Mouse (Mus musculus) heart, adult 2 months (tissue): ENCODE measurements around the gene Klhl32. TPM values are rescaled to one million over a fixed set of nuclear protein-coding genes. Genes with fewer than 3 reads are reported as not detected.

Experiments used
- DNase-seq, 2 experiments: peaks; one replicate each; pipeline ENCODE4 v3.0.0; 2021
- H3K27ac ChIP-seq: fragments of 200-600 bp; 2 replicates; pipeline ENCODE4 v1.8.1; 2022
- H3K27me3 ChIP-seq: fragments of 200-500 bp; 2 replicates; pipeline ENCODE4 v1.6.1; 2012; ENCODE audit warnings: mild to moderate bottlenecking, low read length, inconsistent platforms, mixed read lengths; ENCODE audit not compliant: control insufficient read depth, insufficient read depth
- H3K36me3 ChIP-seq: fragments of 200-500 bp; 2 replicates; pipeline ENCODE4 v1.6.1; 2012; ENCODE audit warnings: low read length, inconsistent platforms; ENCODE audit not compliant: control insufficient read depth, insufficient read depth
- H3K4me1 ChIP-seq: fragments of 200-500 bp; 2 replicates; pipeline ENCODE4 v1.6.1; 2011; ENCODE audit warnings: low read length; ENCODE audit not compliant: control insufficient read depth, insufficient read depth
- H3K4me3 ChIP-seq: fragments of 200-600 bp; 2 replicates; pipeline ENCODE4 v1.8.1; 2022
- H3K79me2 ChIP-seq: fragments of 200-500 bp; replicated peaks from 2 replicates; pipeline ENCODE4 v1.6.1; 2012; ENCODE audit warnings: mild to moderate bottlenecking, inconsistent platforms, low read length, moderate library complexity, mixed read lengths; ENCODE audit not compliant: control insufficient read depth, insufficient read depth
- H3K9ac ChIP-seq: fragments of 200-500 bp; 2 replicates; pipeline ENCODE4 v1.6.1; 2012; ENCODE audit warnings: low read depth, mild to moderate bottlenecking, control low read depth, inconsistent platforms, low read length, mixed read lengths
- CTCF ChIP-seq: fragments of 200-600 bp; IDR thresholded peaks from 2 replicates; pipeline ENCODE4 v1.8.1; 2022; ENCODE audit warnings: antibody characterized with exemption, mild to moderate bottlenecking, moderate library complexity
- EP300 ChIP-seq: fragments of 200-500 bp; IDR thresholded peaks from 2 replicates; pipeline ENCODE4 v1.6.1; 2011; ENCODE audit warnings: low read depth, low read length, control low read depth; ENCODE audit not compliant: insufficient read depth
- POLR2A ChIP-seq: fragments of 200-500 bp; IDR thresholded peaks from 2 replicates; pipeline ENCODE4 v1.6.1; 2011; ENCODE audit warnings: mild to moderate bottlenecking, low read depth, low read length, control low read depth; ENCODE audit not compliant: insufficient read depth
- WGBS: fragments of 180-500 bp; shearing (Covaris S2); methylation state at CpG from one replicate; pipeline ENCODE4 v1.1.7; 2018; 5-methylcytosine and 5-hydroxymethylcytosine counted together
- intact Hi-C: fragments of 180-260 bp; cut with DNase I; formaldehyde crosslinking; loops from one replicate; pipeline ENCODE4 v1.15.1; 2025
- polyA plus RNA-seq: library from polyadenylated mRNA; depleted of rRNA; stranded (reverse); fragments of >200 nt; gene quantifications from 2 replicates; pipeline ENCODE4 v1.2.3, GENCODE M21; 2012
- total RNA-seq, 2 experiments: library from RNA; stranded (reverse); gene quantifications; 2 replicates each; pipeline ENCODE4 v1.2.3; 2021

The Klhl32 gene
- total and polyA plus RNA-seq, 3 experiments: 0.91 to 2.1 (median 1.5) TPM

- Histone ChIP-seq H3K27me3 (no peaks in the 10 kb centered on the region), H3K4me3 (no peak overlapping the region), H3K27ac (no peak overlapping the region), H3K9ac (no peak overlapping the region), H3K4me1 (no peaks in the 10 kb centered on the region), H3K36me3 (no peaks in the 10 kb centered on the region), H3K79me2 (no peaks in the 10 kb centered on the region)
- TF ChIP-seq POLR2A: no peak
- no peak for TF ChIP-seq EP300
- TF ChIP-seq CTCF: no peak
- 52% methylated on average over 9 of the region's 9 CpGs for WGBS
- no peak for DNase-seq
- intact Hi-C loops: no loop called here
These were observed 229.3 kb downstream of the Klhl32 start for GRCm38 (mm10) chr4:24621422-24622187.

DNA sequence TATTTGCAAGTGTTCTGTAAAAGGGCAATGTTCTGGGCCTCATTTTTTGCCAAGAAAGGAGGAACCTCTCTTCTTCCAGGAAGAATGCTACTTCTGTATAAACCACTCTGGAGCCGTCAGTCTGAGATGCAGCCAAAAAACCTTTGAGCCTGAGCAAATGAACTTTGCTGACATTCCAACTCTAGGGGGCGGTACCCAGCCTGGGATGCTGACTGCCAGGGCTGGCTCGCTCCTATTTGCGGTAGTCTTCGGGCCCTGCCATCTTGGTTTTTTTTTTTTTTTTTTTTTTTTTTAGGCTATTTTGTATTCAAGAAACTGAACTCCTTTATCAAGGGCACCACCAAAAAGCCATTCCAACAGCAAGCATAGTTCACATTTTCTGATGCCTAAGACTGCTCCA, 230.5 kb downstream of the Klhl32 start:
- no peak for DNase-seq
- Histone ChIP-seq H3K27me3 (no peaks in the 10 kb centered on the region), H3K9ac (no peak overlapping the region), H3K79me2 (no peaks in the 10 kb centered on the region), H3K27ac (no peak overlapping the region), H3K36me3 (no peaks in the 10 kb centered on the region), H3K4me1 (no peaks in the 10 kb centered on the region), H3K4me3 (no peak overlapping the region)
- intact Hi-C loops: no loop called here
- 86% methylated on average over 5 of the region's 5 CpGs for whole genome bisulfite sequencing
- TF ChIP-seq POLR2A: no peak
- TF ChIP-seq CTCF: no peak
- TF ChIP-seq EP300: no peak

DNA sequence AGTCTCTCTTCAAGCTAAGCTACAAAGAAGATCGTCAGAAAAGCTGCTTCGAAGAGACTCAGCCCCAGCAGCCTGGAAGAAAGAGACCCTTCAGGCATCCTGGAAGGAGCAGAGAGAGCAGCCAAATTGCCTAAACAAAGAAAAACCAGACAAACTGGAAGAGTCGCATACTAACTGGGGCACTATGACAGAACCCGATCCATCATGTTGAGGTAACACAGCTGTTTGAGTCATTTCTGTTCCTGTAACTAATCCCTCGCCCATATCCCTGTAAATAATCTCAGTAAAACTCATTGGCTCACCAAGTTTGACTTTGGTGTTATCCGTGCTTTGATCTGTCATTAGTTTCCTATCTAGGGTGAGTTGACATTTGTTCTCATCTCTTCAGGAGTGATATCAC, 230.9 kb downstream of the Klhl32 start:
- DNase-seq: no peak
- no peaks in the 10 kb centered on the region for H3K79me2 ChIP-seq
- H3K27ac ChIP-seq: no peak overlapping the region
- no peaks in the 10 kb centered on the region for H3K27me3 ChIP-seq
- H3K36me3 ChIP-seq: no peaks in the 10 kb centered on the region
- H3K4me3 ChIP-seq: no peak overlapping the region
- TF ChIP-seq POLR2A: no peak
- TF ChIP-seq EP300: no peak
- TF ChIP-seq CTCF: no peak
- no peak overlapping the region for H3K9ac ChIP-seq
- H3K4me1 ChIP-seq: no peaks in the 10 kb centered on the region
- WGBS: 74% methylated on average over 6 of the region's 6 CpGs
- intact Hi-C loops: no loop called here

- Histone ChIP-seq H3K36me3 (no peaks in the 10 kb centered on the region), H3K4me1 (no peaks in the 10 kb centered on the region), H3K27me3 (no peaks in the 10 kb centered on the region), H3K27ac (no peak overlapping the region), H3K79me2 (no peaks in the 10 kb centered on the region), H3K9ac (no peak overlapping the region), H3K4me3 (no peak overlapping the region)
- intact Hi-C loops: no loop called here
- no peak for TF ChIP-seq EP300
- no peak for TF ChIP-seq POLR2A
- no peak for TF ChIP-seq CTCF
- DNase-seq: no peak
- WGBS: 95% methylated on average over 2 of the region's 2 CpGs
These were observed 241.4 kb downstream of the Klhl32 start for GRCm38 (mm10) chr4:24609564-24609963.

DNA sequence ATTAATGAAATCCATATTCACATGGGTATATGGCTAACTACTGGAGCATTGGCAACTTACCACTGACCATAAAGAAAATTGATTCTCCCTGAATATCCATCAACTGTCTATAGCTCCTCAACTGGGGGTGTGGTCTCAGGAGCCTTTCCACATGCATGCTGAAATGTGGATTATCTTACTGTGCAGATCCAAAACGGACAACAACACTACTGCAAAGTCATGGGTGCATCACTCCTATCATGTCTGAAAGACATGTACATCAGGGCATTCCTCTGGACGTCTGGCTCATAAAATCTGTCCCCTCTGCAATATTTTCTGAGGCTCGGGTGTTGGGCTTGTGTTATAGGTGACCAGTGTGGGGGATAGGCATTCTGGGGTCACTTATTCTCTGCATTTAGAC, 241.8 kb downstream of the Klhl32 start:
- Histone ChIP-seq H3K79me2 (no peaks in the 10 kb centered on the region), H3K4me3 (no peak overlapping the region), H3K27me3 (no peaks in the 10 kb centered on the region), H3K27ac (no peak overlapping the region), H3K36me3 (no peaks in the 10 kb centered on the region), H3K9ac (no peak overlapping the region), H3K4me1 (no peaks in the 10 kb centered on the region)
- no peak for TF ChIP-seq EP300
- TF ChIP-seq POLR2A: no peak
- TF ChIP-seq CTCF: no peak
- intact Hi-C loops: no loop called here
- DNase-seq: no peak
- WGBS: 84% methylated on average over 3 of the region's 3 CpGs

DNA sequence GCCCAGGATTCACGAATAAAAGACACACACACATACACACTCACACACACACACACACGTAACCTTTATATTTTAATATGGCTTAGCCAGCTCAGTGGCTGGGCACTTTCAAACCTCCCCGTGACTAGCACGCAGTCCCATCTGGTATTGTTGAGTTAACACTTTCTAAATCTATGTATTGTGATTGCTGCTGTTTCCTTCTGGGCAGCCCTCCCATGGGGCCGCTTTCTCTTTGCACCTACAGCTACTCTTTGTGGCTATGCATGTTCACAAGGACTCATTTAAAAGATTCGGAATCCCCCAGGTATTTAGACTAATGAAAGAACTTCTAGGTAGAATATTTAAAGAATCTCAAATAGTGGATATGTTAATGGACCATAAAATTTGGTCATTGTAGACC, 249.2 kb downstream of the Klhl32 start:
- intact Hi-C loops: no loop called here

More for the DNA sequence above, 249.2 kb downstream of the Klhl32 start:
- no peaks in the 10 kb centered on the region for H3K27me3 ChIP-seq
- DNase-seq: no peak
- no peak overlapping the region for H3K4me3 ChIP-seq
- H3K9ac ChIP-seq: no peak overlapping the region
- 95% methylated on average over 6 of the region's 6 CpGs for WGBS
- H3K27ac ChIP-seq: no peak overlapping the region
- no peaks in the 10 kb centered on the region for H3K4me1 ChIP-seq
- TF ChIP-seq EP300 (no peak), CTCF (no peak), POLR2A (no peak)
- H3K79me2 ChIP-seq: no peaks in the 10 kb centered on the region
- H3K36me3 ChIP-seq: no peaks in the 10 kb centered on the region
